Mouse (Mus musculus) retina, postnatal 7 days (tissue): ENCODE measurements at regions not wholly inside any gene's neighbourhood (a gene's known extent, or its start where the extent isn't known, plus 50 kb on each side); places are given as distances from the start of the nearest gene placed in this dataset.
A peak's percentile ranks its signal among the peaks of the same experiment; 100 is the strongest.
"Not testable (repeated sequence)": the region's sequence is repeated elsewhere in the genome, so short reads cannot be mapped to it uniquely, and the experiment has no call there.

Experiments used
- DNase-seq: peaks from one replicate; pipeline ENCODE4 v3.0.0-alpha.2; 2012; ENCODE audit warnings: low read depth, low spot score

DNA sequence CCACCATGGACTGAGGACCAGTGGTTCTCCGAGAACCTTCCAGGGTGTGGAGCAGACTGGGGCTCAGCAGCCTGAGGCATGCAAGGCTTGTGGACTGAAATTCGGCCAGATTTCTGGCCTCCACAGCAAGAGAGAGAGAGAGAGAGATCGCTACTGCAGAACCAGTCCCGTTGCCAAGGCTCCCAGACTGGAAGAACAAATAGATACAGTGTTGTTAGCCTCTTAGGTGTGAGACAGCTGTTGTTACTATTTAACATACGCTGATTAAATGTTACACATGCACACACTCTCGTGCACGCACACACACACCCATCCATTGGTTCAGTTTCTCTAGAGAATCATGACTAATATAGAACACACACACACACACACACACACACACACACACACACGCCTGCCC, 133.4 kb upstream of the Ajap1 start:
- DNase-seq = no peak

DNA sequence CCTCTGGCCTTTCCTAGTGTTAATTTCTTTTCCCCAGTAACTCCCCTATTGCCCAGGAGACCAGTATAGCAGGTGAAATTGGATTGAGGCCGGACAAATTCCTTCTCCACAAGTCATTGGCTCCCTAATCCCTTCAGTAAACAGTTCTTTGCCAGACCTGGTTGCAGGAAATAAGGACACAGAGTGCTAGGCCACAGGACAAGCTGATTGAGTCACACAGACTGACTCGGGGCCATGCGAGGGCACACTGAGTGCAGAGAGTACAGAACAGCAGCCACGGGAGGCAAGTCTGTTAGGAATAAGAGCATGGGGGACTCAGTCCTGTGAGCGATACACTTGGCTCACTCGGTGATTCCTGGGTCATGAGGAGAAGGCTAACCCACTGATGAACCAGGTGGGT, 134.3 kb upstream of the Ajap1 start:
- no peak for DNase-seq

- no peak for DNase-seq
Observed at GRCm38 (mm10) chr4:153620871-153621270, 138.3 kb upstream of the Ajap1 start.

DNA sequence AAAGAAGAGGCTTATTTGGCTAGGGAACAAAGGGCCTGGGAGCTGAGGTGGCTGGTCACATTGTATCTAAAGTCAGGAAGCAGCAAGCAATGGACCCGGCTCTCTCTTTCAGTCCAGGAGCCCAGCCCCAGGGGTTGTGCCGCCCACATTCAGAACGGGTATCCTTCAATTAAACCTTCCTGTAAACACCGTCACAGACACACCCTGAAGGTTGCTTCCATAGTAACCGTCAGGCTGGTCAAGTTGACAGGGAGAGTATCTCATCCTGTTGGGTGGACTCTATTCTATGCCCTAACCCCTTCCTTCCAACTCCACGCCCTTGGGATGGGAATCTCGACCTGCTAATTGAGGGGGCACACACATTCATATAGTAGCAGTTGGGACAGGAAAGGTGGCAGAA, 148.6 kb upstream of the Ajap1 start:
- no peak for DNase-seq

DNA sequence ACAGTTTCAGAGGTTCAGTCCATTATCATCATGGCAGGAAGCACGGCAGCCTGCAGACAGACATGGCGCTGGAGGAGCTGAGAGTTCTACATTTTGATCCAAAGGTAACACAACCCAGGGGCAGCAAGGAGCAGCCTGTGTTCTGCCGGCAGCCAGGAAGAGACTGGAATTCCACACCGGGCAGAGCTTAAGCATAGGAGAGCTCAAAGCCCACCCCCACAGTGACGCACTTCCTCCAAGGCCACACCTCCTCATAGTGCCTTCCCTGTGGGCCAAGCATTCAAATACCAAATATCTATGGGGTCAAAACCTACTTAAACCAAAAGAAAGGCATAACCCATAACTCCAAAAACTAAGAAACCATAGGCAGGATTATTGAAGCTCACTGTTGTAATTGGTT, 149.4 kb upstream of the Ajap1 start:
- DNase-seq = no peak

DNA sequence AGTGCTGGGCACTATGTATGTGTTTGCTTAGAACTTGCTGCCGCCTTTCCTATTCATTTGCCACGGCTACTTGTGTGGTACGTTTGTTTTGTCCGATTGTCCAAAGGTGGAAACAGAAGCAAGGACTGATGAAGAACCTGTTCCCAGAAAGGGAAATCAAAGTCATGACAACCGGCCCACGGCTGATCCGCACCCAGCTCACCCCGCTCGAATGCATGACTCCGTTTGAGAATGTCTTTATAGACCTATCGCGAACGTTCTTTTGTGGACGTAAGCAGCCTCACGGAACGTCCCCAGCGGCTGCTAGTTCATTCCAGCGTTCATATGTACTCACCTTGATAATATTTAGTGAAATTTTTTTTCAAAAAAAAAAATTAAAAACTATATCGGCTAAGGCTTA, 149.9 kb upstream of the Ajap1 start:
- no peak for DNase-seq

DNA sequence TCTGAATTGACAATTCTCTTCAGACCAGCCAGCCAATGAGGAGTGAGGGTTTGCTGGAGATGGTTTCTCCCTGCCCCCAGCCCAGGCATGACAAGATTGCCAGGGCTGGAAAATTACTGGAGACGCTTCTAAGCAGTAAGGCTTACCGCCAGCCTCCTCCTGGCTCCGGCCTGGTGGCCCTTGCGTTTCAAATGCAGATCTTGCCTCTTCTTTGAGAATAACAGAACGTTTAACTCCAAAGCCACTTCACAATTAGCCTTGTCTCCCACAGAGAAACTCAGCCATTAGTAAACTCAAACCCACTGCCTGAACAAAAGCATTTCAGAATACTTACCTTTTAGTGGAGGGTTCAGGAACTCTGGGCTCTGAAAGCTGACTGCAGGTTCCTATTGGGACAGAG, 150.6 kb upstream of the Ajap1 start:
- no peak for DNase-seq

DNA sequence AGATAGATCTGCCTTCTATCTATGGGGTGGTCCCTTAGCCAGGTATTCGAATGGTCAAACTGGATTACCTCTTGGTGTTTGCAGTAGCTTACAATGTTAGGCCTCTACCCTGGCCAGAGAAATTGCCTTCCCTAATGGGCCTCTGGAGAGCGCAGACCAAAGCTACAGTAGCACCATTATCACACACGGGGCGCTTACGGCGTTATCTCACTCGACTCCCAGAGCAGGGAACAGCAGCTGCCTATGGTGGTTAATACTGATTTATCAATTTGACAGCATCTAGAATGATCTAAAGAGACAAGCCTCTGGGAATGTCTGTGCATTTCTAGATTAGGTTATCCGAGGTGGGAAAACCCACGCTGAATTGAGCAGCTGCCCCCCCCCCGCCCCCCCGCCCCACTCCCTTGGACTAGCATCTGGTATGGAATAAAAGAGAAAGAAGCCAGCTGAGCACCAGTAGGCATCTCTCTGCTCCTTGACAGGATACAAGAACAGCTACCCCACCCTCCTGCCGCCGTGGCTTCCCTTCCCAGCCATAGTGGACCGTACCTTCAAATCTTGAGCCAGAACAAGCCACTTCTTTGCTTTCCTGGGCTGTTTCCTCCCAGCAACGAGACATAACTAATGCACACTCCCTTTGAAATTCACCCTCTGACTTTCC, 151.7 kb upstream of the Ajap1 start:
- no peak for DNase-seq

DNA sequence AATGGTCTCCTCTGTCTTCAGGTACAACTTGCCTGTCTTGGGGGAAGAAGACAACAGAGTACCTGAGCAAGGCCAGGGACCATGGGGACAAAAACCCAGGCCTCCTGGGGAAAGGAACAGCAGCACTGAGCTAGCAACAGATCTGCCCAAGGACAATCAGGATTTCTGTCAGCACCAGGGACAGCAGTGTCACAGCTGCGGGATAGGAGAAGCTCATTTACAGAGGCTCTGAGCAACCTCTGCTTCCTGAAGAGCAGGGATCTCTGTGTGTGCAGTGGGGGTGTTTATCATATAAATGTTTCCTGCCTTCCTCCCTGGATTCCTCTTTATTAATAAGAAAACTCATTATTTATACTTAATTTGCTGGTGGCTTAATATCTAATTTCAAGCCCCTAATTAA, 155.4 kb upstream of the Ajap1 start:
- DNase-seq = no peak

GRCm38 (mm10) chr4:153651849-153652248, 169.2 kb upstream of the Ajap1 start:
- no peak for DNase-seq

DNA sequence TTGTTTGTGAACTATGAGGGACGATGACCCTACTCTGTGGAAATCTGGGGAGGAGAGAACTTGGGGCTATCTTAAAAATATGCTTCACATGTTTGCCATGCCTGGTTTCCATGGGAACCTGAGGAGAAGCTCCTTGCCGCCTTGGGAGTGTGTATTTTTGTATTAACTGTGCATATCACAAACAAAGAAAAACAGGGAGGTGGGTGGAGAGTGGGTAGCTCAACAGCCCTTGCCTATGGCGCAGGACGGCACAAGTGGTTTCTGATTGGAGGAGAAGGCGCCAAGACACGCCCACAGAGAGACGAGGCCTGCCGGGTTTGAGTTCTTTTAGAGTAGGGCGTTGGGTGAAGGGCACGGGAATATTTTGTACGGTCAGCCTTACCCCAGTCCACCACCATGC, 170.2 kb upstream of the Ajap1 start:
- DNase-seq = no peak

- no peak for DNase-seq
Observed at GRCm38 (mm10) chr4:153662731-153663130, 180.1 kb upstream of the Ajap1 start.

- DNase-seq = not testable (repeated sequence)
Observed at GRCm38 (mm10) chr4:153666626-153667236, 184.1 kb upstream of the Ajap1 start.

- no peak for DNase-seq
Observed at GRCm38 (mm10) chr4:153669070-153669469, 186.5 kb upstream of the Ajap1 start.

DNA sequence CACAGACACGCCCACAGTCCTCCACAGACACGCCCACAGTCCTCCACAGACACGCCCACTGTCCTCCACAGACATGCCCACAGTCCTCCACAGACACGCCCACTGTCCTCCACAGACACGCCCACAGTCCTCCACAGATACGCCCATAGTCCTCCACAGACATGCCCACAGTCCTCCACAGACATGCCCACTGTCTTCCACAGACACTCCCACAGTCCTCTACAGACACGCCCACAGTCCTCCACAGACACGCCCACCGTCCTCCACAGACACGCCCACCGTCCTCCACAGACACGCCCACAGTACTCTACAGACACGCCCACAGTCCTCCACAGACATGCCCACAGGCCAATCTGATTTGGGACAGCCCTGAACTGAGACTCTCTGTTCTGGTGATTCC, 187.6 kb upstream of the Ajap1 start:
- DNase-seq = no peak

GRCm38 (mm10) chr4:153675431-153675830, 192.8 kb upstream of the Ajap1 start:
- DNase-seq = no peak

GRCm38 (mm10) chr4:153679151-153679550, 196.5 kb upstream of the Ajap1 start:
- no peak for DNase-seq

- DNase-seq = no peak
Observed at GRCm38 (mm10) chr4:153688441-153688840, 205.8 kb upstream of the Ajap1 start.

- DNase-seq = peak; percentile 73
Observed at GRCm38 (mm10) chr4:153693881-153694280, 211.3 kb upstream of the Ajap1 start.

GRCm38 (mm10) chr4:153696426-153697040, 213.9 kb upstream of the Ajap1 start:
- DNase-seq = no peak

- no peak for DNase-seq
Observed at GRCm38 (mm10) chr4:153707218-153707617, 224.6 kb upstream of the Ajap1 start.

GRCm38 (mm10) chr4:153714995-153715645, 232.5 kb upstream of the Ajap1 start:
- DNase-seq = peak; percentile 45

DNA sequence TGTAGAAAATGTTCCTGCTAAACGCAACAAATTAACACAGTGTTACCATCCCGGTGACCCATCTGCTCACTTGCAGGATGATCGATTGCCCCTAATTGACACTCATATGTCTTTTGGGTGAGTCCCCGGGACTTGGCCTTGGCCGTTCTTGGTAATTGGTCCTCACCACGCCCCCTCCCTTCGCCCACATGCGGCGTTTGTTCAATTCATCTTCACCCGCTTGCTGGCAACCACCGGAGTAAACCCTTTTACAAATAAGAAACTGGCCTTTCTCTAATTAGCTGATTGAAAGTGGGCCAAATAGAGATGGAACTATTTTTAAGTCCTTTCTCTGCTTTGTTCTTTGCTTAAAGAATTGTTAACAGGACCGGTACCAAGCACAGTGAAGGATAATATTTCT, 234.7 kb upstream of the Ajap1 start:
- DNase-seq = no peak
